Mouse (Mus musculus): ENCODE data around the gene Cdh15. TPM values are rescaled to one million over a fixed set of nuclear protein-coding genes. Genes with fewer than 3 reads are reported as not detected.

Cdh15 gene
- polyA plus RNA-seq, 1 experiment from 2014 or later: 0.65 TPM

- no peak overlapping the region for H3K9ac ChIP-seq
- H3K27me3 ChIP-seq: no peaks in the 10 kb centered on the region
- peaks cover 99% of the 10 kb centered on the region for H3K36me3 ChIP-seq
- 81% methylated on average over 12 of the region's 12 CpGs for WGBS (ENCODE audit: insufficient replicate concordance)
- H3K4me2 ChIP-seq: no peak overlapping the region
- ATAC-seq (ENCODE audit: low read depth): no peak
- no peak overlapping the region for H3K27ac ChIP-seq
- H3K4me1 ChIP-seq (replicated peaks): peaks cover 2% of the 10 kb centered on the region
- DNase-seq: no peak
- no peak overlapping the region for H3K4me3 ChIP-seq (replicated peaks)
- no peaks in the 10 kb centered on the region for H3K9me3 ChIP-seq (replicated peaks)
These were observed 45.7 kb downstream of the Cdh15 start for GRCm38 (mm10) chr8:122893451-122893850.

GRCm38 (mm10) chr8:122896317-122896716 is 48.6 kb downstream of the Cdh15 start:
- Histone ChIP-seq H3K27ac (no peak overlapping the region), H3K9me3 (replicated peaks) (no peaks in the 10 kb centered on the region), H3K9ac (no peak overlapping the region), H3K4me2 (no peak overlapping the region), H3K27me3 (no peaks in the 10 kb centered on the region), H3K36me3 (peaks cover 92% of the 10 kb centered on the region), H3K4me3 (replicated peaks) (no peak overlapping the region), H3K4me1 (replicated peaks) (peaks cover 5% of the 10 kb centered on the region)
- WGBS (ENCODE audit: insufficient replicate concordance): 91% methylated on average over 11 of the region's 11 CpGs
- ATAC-seq (ENCODE audit: low read depth) (no peak), DNase-seq (no peak)

GRCm38 (mm10) chr8:122897200-122897599 is 49.4 kb downstream of the Cdh15 start:
- 83% methylated on average over 8 of the region's 8 CpGs for WGBS (ENCODE audit: insufficient replicate concordance)
- ATAC-seq (ENCODE audit: low read depth) (no peak), DNase-seq (no peak)
- Histone ChIP-seq H3K4me3 (replicated peaks) (no peak overlapping the region), H3K4me2 (no peak overlapping the region), H3K9me3 (replicated peaks) (no peaks in the 10 kb centered on the region), H3K27ac (no peak overlapping the region; the same call in 1 of the 2 replicates), H3K9ac (no peak overlapping the region), H3K4me1 (replicated peaks) (peaks cover 5% of the 10 kb centered on the region), H3K36me3 (peaks cover 83% of the 10 kb centered on the region), H3K27me3 (no peaks in the 10 kb centered on the region)

GRCm38 (mm10) chr8:122898018-122898417 is 50.3 kb downstream of the Cdh15 start:
- 52% methylated on average over 4 of the region's 4 CpGs for WGBS (ENCODE audit: insufficient replicate concordance)
- H3K27ac ChIP-seq: no peak overlapping the region
- no peak overlapping the region for H3K4me3 ChIP-seq (replicated peaks)
- no peak overlapping the region for H3K9ac ChIP-seq
- H3K9me3 ChIP-seq (replicated peaks): no peaks in the 10 kb centered on the region
- peak; percentile 25; the same call in 1 of the 2 replicates for ATAC-seq (ENCODE audit: low read depth)
- H3K4me2 ChIP-seq: no peak overlapping the region
- H3K4me1 ChIP-seq (replicated peaks): peaks cover 5% of the 10 kb centered on the region
- no peak for DNase-seq
- no peaks in the 10 kb centered on the region for H3K27me3 ChIP-seq
- H3K36me3 ChIP-seq: peaks cover 75% of the 10 kb centered on the region

GRCm38 (mm10) chr8:122898473-122898872 is 50.7 kb downstream of the Cdh15 start:
- H3K36me3 ChIP-seq: peaks cover 71% of the 10 kb centered on the region
- no peak for ATAC-seq (ENCODE audit: low read depth)
- H3K9ac ChIP-seq: no peak overlapping the region
- H3K4me2 ChIP-seq: no peak overlapping the region
- no peak overlapping the region for H3K27ac ChIP-seq
- no peaks in the 10 kb centered on the region for H3K27me3 ChIP-seq
- H3K4me3 ChIP-seq (replicated peaks): no peak overlapping the region
- H3K9me3 ChIP-seq (replicated peaks): no peaks in the 10 kb centered on the region
- H3K4me1 ChIP-seq (replicated peaks): peaks cover 5% of the 10 kb centered on the region
- no peak for DNase-seq
- WGBS (ENCODE audit: insufficient replicate concordance): 80% methylated on average over 12 of the region's 12 CpGs

- H3K27ac ChIP-seq: no peak overlapping the region
- H3K9me3 ChIP-seq (replicated peaks): no peaks in the 10 kb centered on the region
- no peak overlapping the region for H3K9ac ChIP-seq
- no peaks in the 10 kb centered on the region for H3K27me3 ChIP-seq
- WGBS (ENCODE audit: insufficient replicate concordance): 74% methylated on average over 5 of the region's 5 CpGs
- DNase-seq (no peak), ATAC-seq (ENCODE audit: low read depth) (no peak)
- no peak overlapping the region for H3K4me3 ChIP-seq (replicated peaks)
- no peak overlapping the region for H3K4me2 ChIP-seq
- peaks cover 10% of the 10 kb centered on the region for H3K4me1 ChIP-seq (replicated peaks)
- H3K36me3 ChIP-seq: peaks cover 69% of the 10 kb centered on the region
These were observed 51.3 kb downstream of the Cdh15 start for GRCm38 (mm10) chr8:122899085-122899484.

- no peak overlapping the region for H3K4me2 ChIP-seq
- 89% methylated on average over 7 of the region's 7 CpGs for WGBS (ENCODE audit: insufficient replicate concordance)
- no peak overlapping the region for H3K27ac ChIP-seq
- no peaks in the 10 kb centered on the region for H3K9me3 ChIP-seq (replicated peaks)
- no peak overlapping the region for H3K9ac ChIP-seq
- no peaks in the 10 kb centered on the region for H3K27me3 ChIP-seq
- ATAC-seq (ENCODE audit: low read depth) (no peak), DNase-seq (no peak)
- H3K36me3 ChIP-seq: peaks cover 54% of the 10 kb centered on the region
- peaks cover 20% of the 10 kb centered on the region for H3K4me1 ChIP-seq (replicated peaks)
- no peak overlapping the region for H3K4me3 ChIP-seq (replicated peaks)
These were observed 53.7 kb downstream of the Cdh15 start for GRCm38 (mm10) chr8:122901476-122901875.

- Histone ChIP-seq H3K4me2 (no peak overlapping the region), H3K9ac (no peak overlapping the region), H3K4me1 (replicated peaks) (peaks cover 24% of the 10 kb centered on the region), H3K27ac (no peak overlapping the region), H3K36me3 (peaks cover 50% of the 10 kb centered on the region), H3K4me3 (replicated peaks) (no peak overlapping the region), H3K27me3 (no peaks in the 10 kb centered on the region), H3K9me3 (replicated peaks) (no peaks in the 10 kb centered on the region)
- DNase-seq: no peak
- no peak for ATAC-seq (ENCODE audit: low read depth)
- 78% methylated on average over 8 of the region's 8 CpGs for WGBS (ENCODE audit: insufficient replicate concordance)
These were observed 54.2 kb downstream of the Cdh15 start for GRCm38 (mm10) chr8:122901892-122902515.

- Histone ChIP-seq H3K9me3 (replicated peaks) (no peaks in the 10 kb centered on the region), H3K4me3 (replicated peaks) (no peak overlapping the region), H3K4me1 (replicated peaks) (peaks cover 24% of the 10 kb centered on the region), H3K36me3 (peaks cover 50% of the 10 kb centered on the region), H3K4me2 (no peak overlapping the region), H3K27me3 (no peaks in the 10 kb centered on the region), H3K9ac (no peak overlapping the region), H3K27ac (no peak overlapping the region)
- WGBS (ENCODE audit: insufficient replicate concordance): 77% methylated on average over 3 of the region's 3 CpGs
- ATAC-seq (ENCODE audit: low read depth) (no peak), DNase-seq (no peak)
These were observed 54.8 kb downstream of the Cdh15 start for GRCm38 (mm10) chr8:122902581-122902980.

- Histone ChIP-seq H3K4me2 (no peak overlapping the region), H3K36me3 (peaks cover 51% of the 10 kb centered on the region), H3K9ac (no peak overlapping the region), H3K27me3 (no peaks in the 10 kb centered on the region), H3K4me3 (replicated peaks) (no peak overlapping the region), H3K4me1 (replicated peaks) (peaks cover 24% of the 10 kb centered on the region), H3K27ac (no peak overlapping the region), H3K9me3 (replicated peaks) (no peaks in the 10 kb centered on the region)
- WGBS (ENCODE audit: insufficient replicate concordance): 90% methylated on average over 5 of the region's 5 CpGs
- no peak for ATAC-seq (ENCODE audit: low read depth)
- DNase-seq: no peak
These were observed 55.2 kb downstream of the Cdh15 start for GRCm38 (mm10) chr8:122903002-122903401.

GRCm38 (mm10) chr8:122904496-122904895 is 56.7 kb downstream of the Cdh15 start:
- Histone ChIP-seq H3K4me2 (no peak overlapping the region), H3K9ac (no peak overlapping the region), H3K27ac (no peak overlapping the region), H3K4me1 (replicated peaks) (peaks cover 19% of the 10 kb centered on the region), H3K36me3 (peaks cover 45% of the 10 kb centered on the region), H3K4me3 (replicated peaks) (no peak overlapping the region), H3K27me3 (no peaks in the 10 kb centered on the region), H3K9me3 (replicated peaks) (no peaks in the 10 kb centered on the region)
- WGBS (ENCODE audit: insufficient replicate concordance): 89% methylated on average over 11 of the region's 11 CpGs
- DNase-seq (no peak), ATAC-seq (ENCODE audit: low read depth) (no peak)

GRCm38 (mm10) chr8:122905346-122905745 is 57.6 kb downstream of the Cdh15 start:
- ATAC-seq (ENCODE audit: low read depth) (no peak), DNase-seq (no peak)
- Histone ChIP-seq H3K4me3 (replicated peaks) (no peak overlapping the region), H3K36me3 (peaks cover 37% of the 10 kb centered on the region), H3K27me3 (no peaks in the 10 kb centered on the region), H3K4me1 (replicated peaks) (peaks cover 19% of the 10 kb centered on the region), H3K4me2 (no peak overlapping the region), H3K9ac (no peak overlapping the region), H3K27ac (0 out of 2 replicates have a peak overlapping the region, but pooled peaks have one; percentile 23), H3K9me3 (replicated peaks) (no peaks in the 10 kb centered on the region)
- 81% methylated on average over 4 of the region's 4 CpGs for WGBS (ENCODE audit: insufficient replicate concordance)
